Mouse (Mus musculus) brain, embryonic 14.5 days (tissue): Measurements from ENCODE around the gene Rragc. TPM values are rescaled to one million over a fixed set of nuclear protein-coding genes. Genes with fewer than 3 reads are reported as not detected.
A peak's percentile ranks its signal among the peaks of the same experiment; 100 is the strongest.

Source experiments
- DNase-seq: peaks from one replicate; pipeline ENCODE4 v3.0.0-alpha.2; 2011; ENCODE audit warnings: low read depth
- CTCF ChIP-seq: fragments of 200-500 bp; IDR thresholded peaks from 2 replicates; pipeline ENCODE4 v1.5.1; 2012; ENCODE audit warnings: inconsistent platforms, mild to moderate bottlenecking, moderate library complexity, borderline replicate concordance; ENCODE audit not compliant: insufficient read depth, insufficient read length; ENCODE audit errors: extremely low read depth
- POLR2A ChIP-seq: fragments of 200-500 bp; IDR thresholded peaks from 2 replicates; pipeline ENCODE4 v1.6.1; 2012; ENCODE audit warnings: mild to moderate bottlenecking, inconsistent platforms, borderline replicate concordance; ENCODE audit not compliant: poor library complexity, insufficient read depth, insufficient read length, severe bottlenecking; ENCODE audit errors: extremely low read depth
- polyA plus RNA-seq: library from polyadenylated mRNA; depleted of rRNA; stranded (reverse); fragments of >200 nt; gene quantifications from 2 replicates; pipeline ENCODE4 v1.2.3, GENCODE M21; 2012; rRNA removed

The Rragc gene
- 57.8 and 60.0 TPM in 2 replicates for polyA plus RNA-seq

GRCm38 (mm10) chr4:123916748-123917547, at the start of gene Rragc:
Gene Rragc, plus strand, starts transcription at chr4:123917446.
- TF ChIP-seq POLR2A, result no peak; the same call in none of the 2 replicates
- no peak for TF ChIP-seq CTCF
- peak; percentile 99 for DNase-seq

- no peak for DNase-seq
- TF ChIP-seq CTCF (no peak), POLR2A (no peak)
Observed at GRCm38 (mm10) chr4:123893726-123894125, 23.5 kb upstream of the Rragc start.

GRCm38 (mm10) chr4:123894295-123894694, 23.0 kb upstream of the Rragc start:
- no peak for TF ChIP-seq POLR2A
- no peak for TF ChIP-seq CTCF
- no peak for DNase-seq

DNA sequence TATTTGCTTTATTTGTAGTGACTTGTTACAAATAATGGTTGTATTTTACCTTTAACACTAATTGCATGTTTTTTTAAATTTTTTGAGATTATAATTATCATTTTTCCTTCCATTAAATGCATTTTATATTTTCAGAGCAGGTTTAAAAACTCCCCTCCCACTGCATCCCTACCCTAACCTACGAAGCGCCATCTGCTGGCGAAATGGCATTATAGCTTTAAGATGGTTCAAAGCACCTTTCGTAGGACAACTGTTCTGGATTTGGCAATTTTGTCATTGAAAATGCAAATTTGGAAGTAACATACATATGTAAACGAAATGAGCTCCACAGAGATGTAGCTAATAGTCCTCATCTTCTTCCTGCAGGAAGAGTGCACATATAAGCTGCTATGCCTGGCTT, 18.6 kb upstream of the Rragc start:
- peak; percentile 69 for DNase-seq
- TF ChIP-seq POLR2A, result no peak
- peak; percentile 78; the same call in 1 of the 2 replicates for TF ChIP-seq CTCF

DNA sequence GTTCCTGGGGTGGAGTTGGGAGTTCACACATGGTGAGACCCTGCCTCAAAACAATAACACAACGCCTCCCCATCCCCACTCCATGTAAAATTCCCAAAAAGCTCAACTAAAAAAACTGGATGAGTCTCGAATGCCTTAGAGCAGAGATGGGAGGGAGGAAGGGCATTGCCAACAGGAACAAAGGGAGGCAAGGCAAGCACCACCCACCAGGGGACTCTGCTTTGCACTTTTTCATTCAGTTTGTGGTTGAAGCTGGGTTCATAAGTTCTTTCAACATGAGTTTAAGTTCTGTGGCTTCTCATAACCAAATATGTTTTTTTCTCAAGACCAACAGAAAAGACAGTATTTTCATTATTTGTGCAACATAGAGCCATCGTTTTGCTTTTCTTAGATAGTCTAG, 13.8 kb upstream of the Rragc start:
- DNase-seq, result no peak
- TF ChIP-seq POLR2A, result no peak
- no peak for TF ChIP-seq CTCF

GRCm38 (mm10) chr4:123904333-123905125, 12.7 kb upstream of the Rragc start, which contains the start of gene Mycbp:
Gene Mycbp, plus strand, starts transcription at chr4:123904832.
- peak; percentile 99 for DNase-seq
- peak; percentile 35; the same call in 1 of the 2 replicates for TF ChIP-seq POLR2A
- no peak for TF ChIP-seq CTCF

- no peak for TF ChIP-seq POLR2A
- TF ChIP-seq CTCF, result no peak
- DNase-seq, result peak; percentile 39
Observed at GRCm38 (mm10) chr4:123905126-123905668, 12.0 kb upstream of the Rragc start.

- DNase-seq, result no peak
- TF ChIP-seq CTCF (no peak), POLR2A (no peak)
Observed at GRCm38 (mm10) chr4:123911503-123911902, 5.7 kb upstream of the Rragc start.

GRCm38 (mm10) chr4:123912431-123912830, 4.8 kb upstream of the Rragc start:
- TF ChIP-seq CTCF, result no peak
- TF ChIP-seq POLR2A, result no peak
- DNase-seq, result no peak

DNA sequence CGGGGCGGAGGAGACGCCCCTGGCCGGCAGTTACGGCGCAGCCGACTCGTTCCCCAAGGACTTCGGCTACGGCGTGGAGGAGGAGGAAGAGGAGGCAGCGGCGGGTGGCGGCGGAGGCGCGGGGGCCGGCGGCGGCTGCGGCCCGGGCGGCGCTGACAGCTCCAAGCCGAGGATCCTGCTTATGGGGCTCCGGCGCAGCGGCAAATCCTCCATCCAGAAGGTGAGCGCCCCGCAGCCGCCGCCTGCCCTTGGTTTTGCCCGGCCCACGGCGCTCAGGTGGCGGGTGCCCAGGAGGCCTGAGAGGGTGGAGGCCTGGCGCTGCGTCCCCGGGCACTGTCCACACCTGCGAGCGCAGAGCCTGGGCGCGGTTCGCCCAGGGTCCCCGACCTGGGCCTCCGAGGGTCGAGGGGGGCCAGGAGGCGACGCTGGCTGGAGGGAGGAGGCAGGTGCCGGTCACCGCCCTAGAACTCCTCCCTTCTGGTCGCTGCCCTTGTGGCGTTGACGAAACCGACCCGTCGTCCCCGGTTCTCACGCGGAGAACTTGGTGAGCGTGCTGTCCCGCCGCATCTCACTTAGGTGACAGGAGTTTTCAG, 398 bp downstream of the Rragc start, which contains the start of gene 4930535I16Rik:
Gene 4930535I16Rik, minus strand, starts transcription at position 475 of the 593 bp plus-strand sequence.
- TF ChIP-seq POLR2A, result no peak
- TF ChIP-seq CTCF, result no peak
- DNase-seq, result peak; percentile 19

DNA sequence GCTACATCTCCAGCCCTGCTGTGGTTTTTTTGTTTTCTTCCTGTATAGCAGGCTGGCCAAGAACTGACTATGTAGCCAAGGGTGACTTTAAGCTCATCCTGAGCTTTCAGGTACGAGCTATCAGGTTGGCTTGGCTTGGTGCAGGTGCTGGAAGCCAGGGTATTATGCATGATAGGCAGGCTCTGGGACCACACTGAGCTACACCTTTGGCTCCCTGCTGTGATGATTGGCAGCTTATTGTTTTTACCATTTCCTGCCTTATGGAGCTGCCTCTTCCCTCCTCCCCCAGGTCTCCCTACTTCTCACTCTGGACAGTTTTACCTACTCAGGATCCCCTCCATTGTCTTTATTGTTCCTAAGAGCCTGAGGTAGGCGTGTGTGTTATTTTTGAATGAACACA, 1.6 kb downstream of the Rragc start:
- no peak for DNase-seq
- TF ChIP-seq CTCF (no peak), POLR2A (no peak)

- DNase-seq, result no peak
- TF ChIP-seq POLR2A, result no peak
Observed at GRCm38 (mm10) chr4:123921055-123921565, 3.9 kb downstream of the Rragc start.
